Comparison of ENCODE assay signal across 9 mouse cellular contexts in genomic region chr4:70536661-70537580, GRCm38 (mm10). TPM values are rescaled to one million over a fixed set of nuclear protein-coding genes. Genes with fewer than 3 reads are reported as not detected.
DNase-seq lines count a peak whose midpoint lies in the region; ATAC-seq and TF ChIP-seq lines count a peak whose summit lies in the region.
"Had no signal": no experiment of that assay in that cellular context is flagged by ENCODE, and none has a peak within 500 bp of the region (broad histone marks: within the 10 kb centered on the region; RNA-seq: fewer than 3 reads in every experiment).

No protein-coding gene starts in this region.

- H3K4me3 ChIP-seq in embryonic facial prominence, embryonic 14.5 days (ENCODE audit: low read depth, low read length) = no peak overlapping the region
- H3K4me3 ChIP-seq in neural tube, embryonic 11.5 days (ENCODE audit: low read depth, low read length) = no peak overlapping the region
- no peak overlapping the region for H3K4me3 ChIP-seq in cerebellum, adult 2 months (replicated peaks; ENCODE audit: insufficient read depth, low read depth, low read length)

- H3K4me2 ChIP-seq in embryonic facial prominence, embryonic 14.5 days (ENCODE audit: low read depth, low read length) = peak overlapping the region; percentile 73
- H3K4me2 ChIP-seq in neural tube, embryonic 11.5 days (ENCODE audit: low read depth) = no peak overlapping the region

- 16% methylated on average over 2 of the region's 2 CpGs for WGBS in embryonic facial prominence, embryonic 14.5 days
- WGBS in neural tube, embryonic 11.5 days = 6% methylated on average over 2 of the region's 2 CpGs
- 85% methylated on average over 2 of the region's 2 CpGs for WGBS in cerebellum, adult 2 months

- no peak overlapping the region for H3K9ac ChIP-seq in embryonic facial prominence, embryonic 14.5 days (ENCODE audit: low read depth, low read length)
- H3K9ac ChIP-seq in neural tube, embryonic 11.5 days (ENCODE audit: low read length) = no peak overlapping the region

- no peaks in the 10 kb centered on the region for H3K36me3 ChIP-seq in embryonic facial prominence, embryonic 14.5 days (ENCODE audit: control insufficient read depth, insufficient read depth, low read length)
- H3K36me3 ChIP-seq in neural tube, embryonic 11.5 days (ENCODE audit: control insufficient read depth, insufficient read depth, low read length) = no peaks in the 10 kb centered on the region

- no peak for ATAC-seq in embryonic facial prominence, embryonic 14.5 days (ENCODE audit: low read depth)
- ATAC-seq in neural tube, embryonic 11.5 days (ENCODE audit: insufficient read depth, low FRiP score, low TSS enrichment) = no peak

- H3K9me3 ChIP-seq in embryonic facial prominence, embryonic 14.5 days (ENCODE audit: control insufficient read depth, low read length) = no peaks in the 10 kb centered on the region
- no peaks in the 10 kb centered on the region for H3K9me3 ChIP-seq in neural tube, embryonic 11.5 days (ENCODE audit: control insufficient read depth, low read length)

- H3K27ac ChIP-seq in embryonic facial prominence, embryonic 14.5 days (replicated peaks; ENCODE audit: low read depth, low read length) = 0 out of 2 replicates have a peak overlapping the region, but pooled peaks have one; percentile 93
- no peak overlapping the region for H3K27ac ChIP-seq in neural tube, embryonic 11.5 days (ENCODE audit: low read depth, low read length)
- H3K27ac ChIP-seq in cerebellum, adult 2 months (ENCODE audit: insufficient read depth, low read length) = no peak overlapping the region
- H3K27ac ChIP-seq: left cerebral cortex, adult 2 months had no signal

- intact Hi-C loops in heart, postnatal 14 days (cut with DNase I) = loop anchor here (5.0 kb wide), 1 partner anchor 125 kb away; the partner anchor contains the start of gene Cdk5rap2

- no peaks in the 10 kb centered on the region for H3K27me3 ChIP-seq in embryonic facial prominence, embryonic 14.5 days (replicated peaks; ENCODE audit: control insufficient read depth, insufficient read depth, low read length)
- H3K27me3 ChIP-seq in neural tube, embryonic 11.5 days (ENCODE audit: control insufficient read depth, insufficient read depth, low read length) = no peaks in the 10 kb centered on the region
- no peaks in the 10 kb centered on the region for H3K27me3 ChIP-seq in cerebellum, adult 2 months (ENCODE audit: control insufficient read depth, insufficient read depth, low read length)

- TF ChIP-seq CTCF in cerebellum, adult 2 months (IDR thresholded peaks at IDR 0.05; ENCODE audit: borderline replicate concordance, insufficient read depth, low read depth, low read length) = no peak

- TF ChIP-seq POLR2A in cerebellum, adult 2 months (IDR thresholded peaks at IDR 0.05; ENCODE audit: borderline replicate concordance, insufficient read depth, low read length) = no peak

- peaks cover 24% of the 10 kb centered on the region for H3K4me1 ChIP-seq in embryonic facial prominence, embryonic 14.5 days (ENCODE audit: control insufficient read depth, insufficient read depth, low read length)
- peaks cover 20% of the 10 kb centered on the region for H3K4me1 ChIP-seq in neural tube, embryonic 11.5 days (ENCODE audit: control insufficient read depth, insufficient read depth, low read length)
- peaks cover 4% of the 10 kb centered on the region for H3K4me1 ChIP-seq in cerebellum, adult 2 months (ENCODE audit: control insufficient read depth, insufficient read depth, low read length)

- peak; percentile 18 for DNase-seq in heart, adult 8-10 months (ENCODE audit: low spot score)
- DNase-seq in heart, postnatal 14 days = no peak
- peak; percentile 64 for DNase-seq in adipocyte (ENCODE audit: low spot score)
- DNase-seq in embryonic facial prominence, embryonic 14.5 days (ENCODE audit: low spot score) = no peak
- peak; percentile 20 for DNase-seq in neural tube, embryonic 11.5 days (ENCODE audit: low spot score)
- DNase-seq in lung, postnatal 25 days (ENCODE audit: low spot score) = no peak
- no peak for DNase-seq in cerebellum, adult 2 months
- DNase-seq in right cerebral cortex, postnatal 4 days = no peak

RNA-seq across cellular contexts. Expression of gene Megf9, which starts 2.1 kb away (rescaled TPM):
- total RNA-seq in heart, adult 8-10 months (2022) = 10 to 100 TPM in 3 of 4 experiments, 1 to 10 TPM in 1; 8.7 to 13.5 (median 12.8) TPM
- 10 to 100 TPM; 14.8 to 15.6 TPM for total RNA-seq in heart, postnatal 14 days (2021)
- 15.0 and 15.6 TPM in 2 replicates for polyA plus RNA-seq in embryonic facial prominence, embryonic 14.5 days (2014; fragmentation: Nextera tagmentation; extraction: Ambion mirVana)
- polyA plus RNA-seq in neural tube, embryonic 11.5 days (2014; fragmentation: Nextera tagmentation; extraction: Ambion mirVana) = 29.1 and 29.8 TPM in 2 replicates
- polyA plus RNA-seq in cerebellum, adult 2 months (2012; rRNA removed) = 31.9 and 33.5 TPM in 2 replicates

Comparison
In these comparisons a context has a peak if more than half of its experiments do, and no peak if none do; other contexts are left out.
1. DNase-seq: peak in heart, adult 8-10 months (single experiment), adipocyte (single experiment) and neural tube, embryonic 11.5 days (single experiment); none in heart, postnatal 14 days (0 of 2), embryonic facial prominence, embryonic 14.5 days (single experiment), lung, postnatal 25 days (single experiment), cerebellum, adult 2 months (0 of 2) and right cerebral cortex, postnatal 4 days (single experiment).